Mouse (Mus musculus) kidney, postnatal 10 days (tissue): ENCODE results near the gene Synj1.

Experiments used
- DNase-seq: peaks from one replicate; pipeline ENCODE4 v3.0.0; 2021; ENCODE audit warnings: mixed read lengths

The Synj1 gene

DNA sequence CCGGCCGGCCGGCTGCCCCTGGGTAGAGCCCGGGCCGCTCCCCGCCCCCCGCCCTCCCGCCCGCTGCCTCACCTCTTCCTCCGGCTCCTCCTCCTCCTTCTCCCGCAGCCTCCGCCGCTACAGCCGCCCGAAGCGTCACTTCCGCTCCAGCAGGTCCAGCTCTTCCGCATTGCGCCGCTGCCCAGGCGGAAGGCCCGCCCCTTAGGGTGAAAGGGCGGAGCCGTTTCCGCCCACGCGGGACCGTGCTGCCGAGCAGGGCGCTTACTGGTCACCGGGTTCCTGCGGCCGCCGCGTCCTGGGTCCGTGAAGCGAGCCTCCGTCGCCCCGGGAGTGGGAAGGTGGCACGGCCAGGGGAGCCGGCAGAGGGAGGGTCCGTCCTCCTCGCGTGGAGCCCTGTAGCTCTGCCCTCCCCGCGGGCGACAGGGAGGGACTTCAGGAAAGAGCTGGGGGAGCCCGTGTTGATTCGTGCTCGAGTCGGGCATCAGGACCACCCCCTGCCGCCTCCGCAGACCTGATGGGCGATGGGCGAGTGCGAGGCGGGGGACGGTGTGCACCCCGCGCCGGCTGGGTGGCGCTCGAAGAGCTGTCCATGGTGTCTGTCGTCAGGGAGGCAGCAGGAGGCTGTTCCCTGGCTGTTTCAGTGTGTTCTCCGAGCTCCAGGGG, at the start of gene Synj1:
Gene Synj1, minus strand, starts transcription at position 288 of the 663 bp plus-strand sequence.
- peak; percentile 95 for DNase-seq

DNA sequence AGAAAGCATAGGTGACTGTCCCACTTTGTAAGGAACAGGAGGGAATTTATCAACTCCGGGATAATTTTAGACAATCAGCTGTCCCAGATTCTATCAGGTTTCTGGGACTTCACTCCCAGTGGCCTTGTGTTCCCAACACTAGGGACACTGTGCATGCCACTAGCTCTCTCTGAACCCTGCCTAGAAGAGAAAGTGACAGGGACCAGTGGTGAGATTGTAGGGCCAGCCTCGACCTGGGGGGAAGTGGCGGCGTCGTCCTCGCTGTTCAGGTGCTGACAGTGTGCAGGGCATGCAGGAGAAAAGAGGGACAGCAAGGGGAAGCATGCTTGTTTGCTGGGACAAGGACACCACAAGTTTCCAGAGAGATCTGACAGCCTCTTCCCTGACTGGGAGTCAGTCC, 46.6 kb upstream of the Synj1 start:
- no peak for DNase-seq

DNA sequence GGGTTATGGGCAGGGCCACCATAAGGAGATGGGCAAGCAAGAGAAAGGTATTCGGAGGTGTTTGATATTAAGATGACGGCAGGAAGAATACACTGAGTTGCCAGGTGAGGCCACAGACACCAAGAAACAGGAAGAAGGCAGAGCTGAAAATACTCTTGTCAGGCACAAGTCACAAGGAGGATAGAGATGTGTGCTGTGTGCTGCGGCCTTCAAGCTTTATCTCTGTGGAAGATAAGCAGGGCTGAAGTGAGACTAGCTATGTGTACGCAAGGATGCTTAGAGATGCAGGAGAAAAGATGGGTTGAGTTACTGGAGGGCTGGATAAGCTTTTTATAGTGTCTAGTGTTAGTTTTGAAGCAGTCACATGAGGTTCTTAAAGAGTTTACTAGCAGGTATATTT, 46.2 kb upstream of the Synj1 start:
- DNase-seq: no peak

DNA sequence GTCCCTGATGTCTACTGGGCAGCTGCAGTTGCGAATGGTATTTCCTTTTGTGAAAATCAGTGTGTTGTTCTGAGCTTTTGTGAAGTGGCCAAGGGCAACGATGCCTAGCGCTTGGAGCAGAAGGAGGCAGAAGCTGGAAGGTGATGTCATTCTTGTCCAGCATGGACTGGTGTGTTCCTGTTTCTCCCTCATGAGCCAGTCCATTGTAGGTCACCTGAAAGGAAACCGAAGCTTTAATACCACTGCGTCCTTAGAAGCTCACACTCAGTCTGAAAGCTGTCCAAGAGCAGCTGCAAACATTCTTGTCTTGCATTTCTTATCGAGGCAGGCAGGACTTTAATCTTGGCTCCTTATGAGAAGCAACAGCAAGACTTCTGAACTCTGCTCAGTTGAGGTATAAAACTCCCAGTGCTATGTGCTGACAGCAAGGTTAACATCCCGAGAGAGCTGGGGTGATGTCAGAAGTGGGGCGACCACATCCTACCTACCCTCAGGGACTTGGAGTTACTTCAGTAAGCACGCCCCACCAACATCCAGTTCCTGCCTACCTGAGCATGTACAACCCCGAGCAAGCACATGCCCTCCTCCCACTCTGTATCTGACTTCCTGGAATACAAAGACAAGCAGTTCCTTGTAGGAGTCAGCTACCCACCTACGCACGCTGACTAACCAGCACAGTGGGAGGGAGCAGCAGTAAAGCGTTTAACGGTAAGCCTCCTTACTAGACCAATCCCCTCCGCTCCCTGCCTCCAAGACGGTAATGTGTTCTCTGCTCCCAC, 45.1 kb upstream of the Synj1 start:
- DNase-seq: peak; percentile 40

DNA sequence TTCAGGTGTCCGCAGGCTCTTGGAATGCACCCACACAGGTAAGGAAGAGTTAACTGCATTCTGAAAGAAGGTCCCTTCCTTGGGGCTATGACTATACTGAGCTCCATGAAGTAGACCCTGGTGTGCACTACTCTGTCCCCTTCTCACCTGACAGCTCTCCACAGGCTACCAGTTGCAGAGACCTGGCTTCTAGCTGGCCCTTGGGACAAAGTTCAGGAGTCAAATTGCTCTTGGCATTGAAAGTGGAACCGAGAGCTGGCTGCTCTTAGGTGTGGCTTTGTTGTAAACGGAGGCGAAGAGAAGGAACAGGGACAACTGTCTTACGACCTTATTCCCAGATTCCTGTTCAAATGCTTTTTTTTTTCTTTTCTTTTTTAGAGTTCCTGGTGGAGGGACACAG, 44.0 kb upstream of the Synj1 start:
- DNase-seq: no peak

DNA sequence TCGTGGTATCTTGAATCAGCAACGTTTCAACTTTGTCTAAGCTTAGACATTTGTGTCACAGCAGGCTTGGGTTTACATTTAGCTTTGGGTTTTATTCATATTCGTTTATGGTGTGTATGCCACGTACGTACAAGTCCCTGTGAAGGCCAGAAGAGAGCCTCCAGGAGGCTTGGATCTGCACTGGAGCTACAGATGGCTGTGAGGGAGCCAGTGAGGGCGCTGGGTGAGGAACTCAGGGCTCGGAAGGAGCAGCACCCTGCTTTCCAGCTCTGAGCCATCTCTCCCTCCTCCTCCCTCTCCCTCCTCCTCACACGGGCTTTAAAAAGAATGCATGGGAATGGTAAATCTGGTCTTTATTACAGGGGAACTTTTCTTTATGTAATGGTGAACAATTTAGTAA, 42.5 kb upstream of the Synj1 start:
- DNase-seq: no peak

DNA sequence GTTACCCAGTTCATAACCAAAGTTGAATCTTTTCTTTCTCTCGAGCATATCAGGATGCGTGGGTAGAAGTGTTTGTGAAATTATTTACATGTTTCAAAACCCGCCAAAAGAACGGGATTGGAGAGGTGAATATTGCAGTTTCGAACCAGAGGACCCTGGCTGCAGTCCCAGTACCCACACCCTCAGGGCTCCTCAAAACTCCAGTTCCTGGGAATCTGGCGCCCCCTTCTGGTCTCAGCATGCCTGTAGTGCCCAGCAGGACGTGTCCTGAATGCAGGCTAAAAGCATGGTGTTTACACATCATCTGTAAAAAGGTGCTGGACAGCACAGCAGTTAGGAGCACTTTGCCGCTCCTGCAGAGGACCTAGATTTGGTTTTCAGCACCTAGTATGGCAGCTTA, 34.4 kb upstream of the Synj1 start:
- DNase-seq: peak; percentile 63

DNA sequence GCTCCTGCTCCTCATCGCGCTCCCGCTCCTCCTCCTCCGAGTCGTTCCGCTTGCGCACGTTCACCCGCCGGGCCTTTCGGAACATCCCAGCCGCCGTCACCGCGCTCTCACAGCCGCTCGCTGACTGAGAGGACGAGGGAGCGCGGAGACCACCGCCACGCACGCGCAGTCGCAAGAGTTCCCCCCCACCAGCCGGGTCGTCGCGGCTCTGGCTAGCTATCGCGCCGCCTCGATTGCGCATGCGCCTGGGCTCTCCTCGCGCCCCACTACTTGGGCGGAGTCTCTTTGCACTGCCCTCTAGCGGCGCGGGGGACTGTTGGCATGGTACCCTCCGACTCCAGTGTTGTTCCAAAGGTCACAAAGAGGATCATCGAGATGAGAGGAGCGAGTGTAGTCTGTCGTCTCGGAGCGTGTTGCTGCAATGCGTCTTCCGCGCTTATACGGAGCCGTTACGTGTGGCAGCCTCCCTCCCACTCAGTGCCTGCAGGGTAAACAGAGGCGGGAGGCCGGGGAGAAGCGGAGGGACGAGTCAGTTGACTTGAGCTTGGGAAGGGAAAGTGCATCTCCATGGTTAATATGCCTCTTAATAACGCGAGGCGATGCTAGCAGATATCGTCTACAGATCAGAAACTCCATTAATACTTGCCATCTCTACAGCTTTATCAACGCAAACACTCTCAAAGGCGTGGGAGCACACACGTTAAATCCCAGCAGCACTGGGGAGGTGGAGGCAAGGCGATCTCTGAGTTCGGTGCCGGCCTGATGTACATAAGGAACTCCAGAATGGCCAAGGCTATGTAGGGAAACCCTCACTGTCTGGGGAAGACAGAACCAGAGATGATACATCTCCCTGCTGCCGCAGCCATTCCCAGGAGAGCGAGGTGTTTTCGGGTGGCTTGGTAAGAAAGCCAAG, 33.4 kb upstream of the Synj1 start, which contains the start of gene Paxbp1:
Gene Paxbp1, minus strand, starts transcription at position 274 of the 913 bp plus-strand sequence.
- peak; percentile 99 for DNase-seq

DNA sequence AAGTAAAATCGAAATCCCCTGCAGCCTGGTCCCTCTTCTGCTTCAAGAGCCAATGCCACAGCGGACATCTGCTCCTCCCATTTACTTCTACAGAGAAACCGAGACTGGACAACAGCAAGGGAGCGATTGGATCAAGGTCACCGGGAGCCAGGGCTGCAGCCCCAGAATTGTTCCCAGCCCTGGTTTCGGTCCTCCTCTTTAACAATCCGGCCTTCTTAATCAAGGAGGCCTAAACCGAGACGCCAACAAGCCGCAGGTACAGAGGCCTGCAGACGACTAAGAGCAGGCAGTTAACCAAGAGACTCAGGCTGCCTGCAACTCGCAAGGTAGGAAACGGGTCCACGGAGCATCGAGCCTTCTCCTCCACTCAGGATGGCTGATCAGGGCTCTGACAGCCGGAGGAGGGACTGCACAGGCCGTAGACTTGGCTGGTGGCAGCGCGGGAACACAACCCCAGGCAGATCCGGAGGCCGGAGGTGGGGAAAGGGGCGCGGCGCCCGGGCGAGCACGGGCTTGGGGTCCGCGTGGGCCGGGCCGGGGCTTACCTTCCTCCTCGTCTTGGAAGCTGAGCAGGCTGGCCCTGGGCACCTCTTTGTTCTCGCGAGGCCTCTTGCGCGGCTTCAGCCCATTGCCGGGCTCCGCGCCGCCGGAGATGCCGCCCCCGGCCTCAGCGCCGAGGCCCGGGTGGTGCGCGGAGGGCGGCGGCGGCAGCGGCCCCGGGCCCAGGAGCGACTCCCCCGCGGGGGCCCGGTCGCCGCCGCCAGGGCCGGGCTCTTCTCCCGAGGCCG, 32.5 kb upstream of the Synj1 start:
- DNase-seq: peak; percentile 77

DNA sequence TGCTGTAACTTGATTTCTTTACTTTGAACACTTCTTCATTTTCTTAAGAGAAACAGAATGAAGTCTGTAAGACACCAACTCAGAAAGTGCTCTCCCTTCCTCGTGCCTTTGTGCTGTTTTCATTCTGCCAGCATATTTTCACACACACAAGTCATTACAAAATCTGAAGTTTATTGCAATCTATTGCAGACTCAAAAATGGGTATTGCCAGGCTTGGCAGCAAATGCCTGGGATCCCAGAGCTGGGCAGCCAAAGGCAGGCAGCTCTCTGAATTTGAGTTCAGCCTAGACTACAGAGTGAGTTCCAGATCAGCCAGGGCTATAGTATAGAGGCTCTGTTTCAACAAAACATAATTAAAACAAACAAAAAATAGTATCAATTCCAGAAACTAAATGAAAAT, 31.5 kb upstream of the Synj1 start:
- DNase-seq: no peak

DNA sequence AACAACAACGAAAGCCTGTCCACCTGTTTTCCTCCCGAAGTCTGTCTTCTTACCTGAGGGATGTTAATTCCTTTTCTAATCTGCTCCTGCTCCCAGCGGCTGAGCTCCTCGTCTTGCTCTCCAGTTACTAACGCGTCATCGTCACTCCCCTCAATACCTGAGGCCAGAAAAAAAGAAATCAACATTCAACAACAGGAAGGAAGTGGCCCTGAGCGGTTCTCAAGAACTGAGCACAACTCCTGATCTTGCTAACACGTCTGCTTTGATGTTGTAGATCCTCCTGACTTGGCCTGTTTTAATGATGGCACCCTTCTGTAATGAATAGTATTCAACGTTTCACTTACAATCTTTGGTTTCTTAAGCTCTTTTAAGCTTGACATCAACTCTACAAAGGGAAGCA, 24.8 kb upstream of the Synj1 start:
- DNase-seq: no peak

DNA sequence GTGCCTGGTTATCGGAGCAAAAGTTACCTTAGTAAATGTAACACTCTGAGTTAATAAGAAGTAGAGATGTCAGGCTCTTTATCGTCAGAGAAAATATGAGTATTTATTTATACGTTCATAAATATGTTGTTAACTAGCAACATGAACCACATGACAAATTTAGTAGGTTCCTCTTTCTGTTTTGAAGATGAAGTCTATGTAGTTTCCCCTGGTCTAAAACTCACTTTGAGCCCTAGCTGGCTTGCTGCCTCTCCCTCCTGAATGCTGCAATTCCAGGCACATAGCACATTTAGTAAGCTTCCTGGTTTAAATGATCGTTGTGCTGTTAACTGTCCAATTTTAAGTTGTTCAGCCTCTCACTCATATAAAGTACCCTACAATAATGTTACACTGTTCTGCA, 19.6 kb upstream of the Synj1 start:
- no peak for DNase-seq

DNA sequence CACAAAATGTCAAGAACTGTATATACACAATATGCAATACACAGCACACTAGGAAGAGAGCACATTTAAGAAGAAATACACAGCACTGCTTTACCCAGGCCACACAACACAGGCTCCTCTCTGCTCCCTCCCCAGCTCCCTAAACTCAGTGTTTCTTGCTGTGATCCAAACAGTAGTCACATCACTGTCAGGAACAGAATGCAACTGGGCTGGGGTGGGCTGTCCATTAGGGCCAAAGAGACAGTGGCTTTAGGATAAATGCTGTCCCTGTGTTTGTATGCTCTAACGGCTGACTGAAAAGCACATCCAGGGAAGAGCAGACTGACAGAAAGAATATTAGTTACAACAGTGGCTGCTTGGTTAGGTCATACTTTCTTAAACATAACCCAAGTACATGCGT, 18.8 kb upstream of the Synj1 start:
- DNase-seq: no peak

DNA sequence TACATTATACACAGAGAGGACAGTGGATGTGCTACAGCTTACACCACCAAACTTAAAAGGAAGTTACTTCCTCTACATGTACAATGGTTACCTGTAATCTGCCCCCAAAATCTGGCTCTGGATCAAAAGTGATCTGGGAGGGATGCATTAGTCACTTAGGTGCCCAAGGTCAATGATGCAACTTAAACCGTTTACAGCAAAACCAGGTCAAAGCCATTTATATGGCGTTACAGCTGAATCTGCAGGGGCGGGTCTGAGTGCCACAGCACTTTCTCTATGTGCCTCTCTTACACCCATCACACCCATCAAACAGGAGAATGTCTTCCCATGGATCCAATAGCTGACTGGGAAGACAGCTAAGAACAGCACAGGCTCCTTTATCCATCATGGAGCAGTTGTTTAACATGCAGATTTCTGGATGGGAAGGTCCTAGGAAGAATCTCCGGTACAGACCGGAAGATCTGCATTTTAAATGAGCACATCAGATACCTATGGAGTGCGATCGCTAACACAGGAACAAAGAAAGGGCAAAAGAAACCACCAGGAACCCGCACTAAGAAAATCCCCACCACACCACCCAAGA, 18.1 kb upstream of the Synj1 start:
- no peak for DNase-seq

DNA sequence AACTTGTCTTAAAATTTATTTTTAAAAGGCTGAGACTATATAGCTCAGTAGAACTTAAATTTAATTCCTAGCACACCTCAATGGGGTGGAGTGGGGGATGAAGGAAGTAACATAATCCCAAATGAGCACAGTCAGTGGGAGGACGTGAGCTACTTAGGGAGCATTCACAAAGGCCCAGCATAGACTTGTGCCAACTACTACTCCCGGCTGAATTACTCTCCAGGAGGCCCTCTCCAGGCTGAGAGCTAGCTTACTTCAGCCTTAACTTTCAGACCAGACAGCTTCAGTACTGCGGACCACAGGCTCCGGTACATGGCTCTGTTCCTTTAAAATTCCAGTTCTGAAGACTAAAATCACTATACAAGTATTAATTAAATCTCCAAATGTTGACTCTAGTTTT, 15.2 kb upstream of the Synj1 start:
- no peak for DNase-seq

DNA sequence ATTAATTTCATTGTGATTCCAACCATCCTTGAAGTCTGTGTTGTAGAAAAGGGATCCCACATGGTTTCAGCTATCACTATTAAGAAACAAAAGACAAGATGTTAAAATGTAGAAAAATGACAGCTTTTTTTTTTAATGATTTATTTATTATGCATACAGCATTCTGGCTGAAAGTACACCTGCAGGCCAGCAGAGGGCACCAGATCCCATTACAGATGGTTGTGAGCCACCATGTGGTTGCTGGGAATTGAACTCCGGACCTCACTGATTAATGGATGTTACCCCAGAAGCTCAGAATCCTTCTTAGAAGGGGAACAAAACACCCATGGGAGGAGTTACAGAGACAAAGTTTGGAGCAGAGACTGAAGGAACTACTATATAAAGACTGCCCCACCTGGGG, 12.3 kb upstream of the Synj1 start:
- peak; percentile 30 for DNase-seq

DNA sequence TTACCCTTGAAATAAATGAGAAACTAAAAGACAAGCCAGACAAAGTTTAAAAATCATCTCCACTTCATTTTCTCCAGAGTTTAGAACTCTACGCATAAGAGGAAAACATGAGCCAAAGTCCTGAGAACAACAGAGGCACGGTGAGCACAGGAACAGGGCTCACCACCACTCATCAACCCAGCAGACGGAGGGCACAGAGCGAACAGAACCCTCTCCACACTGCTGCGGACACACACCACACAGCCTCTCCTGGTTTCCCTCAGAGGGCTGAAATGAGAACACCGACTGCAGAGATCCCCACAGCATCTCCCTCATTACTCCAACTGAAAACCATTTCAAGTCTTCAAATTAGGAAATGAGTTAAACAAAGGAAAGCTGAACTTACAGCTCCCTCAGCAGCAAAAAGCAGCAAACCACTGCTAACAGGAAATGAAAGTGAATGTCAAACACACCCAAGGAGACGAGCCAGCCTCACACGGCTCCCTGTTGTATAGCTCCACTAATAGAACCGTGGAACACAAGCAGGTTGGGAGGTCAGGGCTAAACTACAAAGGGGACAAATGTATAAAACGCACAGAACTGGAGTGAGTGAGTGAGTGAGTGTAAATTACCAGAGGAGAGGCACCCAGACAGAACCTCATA, 9.9 kb upstream of the Synj1 start:
- DNase-seq: no peak

DNA sequence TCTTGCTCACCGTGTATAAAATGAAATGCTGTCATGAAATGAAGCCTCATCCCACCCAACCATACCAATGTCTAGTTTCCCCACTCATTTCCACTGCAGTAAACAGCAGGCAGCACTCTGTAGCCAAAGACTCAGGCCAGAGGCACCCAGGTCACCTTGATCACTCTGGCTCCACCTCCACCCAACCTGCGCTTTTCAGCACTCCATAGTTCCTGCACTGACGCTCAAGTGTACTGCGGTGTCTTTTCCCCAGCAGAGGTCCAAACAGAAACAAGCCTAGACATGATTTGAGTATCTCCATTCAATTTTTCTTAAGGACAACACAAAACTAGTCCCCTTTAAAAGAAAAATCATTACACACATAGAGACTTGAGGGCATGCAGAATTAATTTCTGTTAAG, 8.4 kb upstream of the Synj1 start:
- no peak for DNase-seq

DNA sequence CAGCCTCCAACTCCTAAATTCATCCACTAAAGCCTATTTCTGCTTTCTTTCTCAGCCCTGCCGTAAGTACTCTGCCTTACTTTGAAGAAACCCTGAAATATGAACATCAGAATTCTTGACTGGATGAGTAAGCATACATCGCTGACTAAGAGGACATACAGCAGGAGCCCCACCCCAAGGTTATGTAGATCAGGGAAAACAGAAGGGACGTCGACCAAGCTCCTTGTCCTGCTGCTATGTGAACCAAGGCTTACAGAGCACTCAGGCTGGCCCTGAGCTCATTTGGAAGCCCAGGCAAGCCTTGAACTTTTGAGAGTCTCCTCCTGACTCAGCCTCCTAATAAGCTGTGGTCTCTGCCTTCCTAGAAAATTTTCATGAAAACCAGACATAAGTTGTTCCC, 4.7 kb upstream of the Synj1 start:
- no peak for DNase-seq

DNA sequence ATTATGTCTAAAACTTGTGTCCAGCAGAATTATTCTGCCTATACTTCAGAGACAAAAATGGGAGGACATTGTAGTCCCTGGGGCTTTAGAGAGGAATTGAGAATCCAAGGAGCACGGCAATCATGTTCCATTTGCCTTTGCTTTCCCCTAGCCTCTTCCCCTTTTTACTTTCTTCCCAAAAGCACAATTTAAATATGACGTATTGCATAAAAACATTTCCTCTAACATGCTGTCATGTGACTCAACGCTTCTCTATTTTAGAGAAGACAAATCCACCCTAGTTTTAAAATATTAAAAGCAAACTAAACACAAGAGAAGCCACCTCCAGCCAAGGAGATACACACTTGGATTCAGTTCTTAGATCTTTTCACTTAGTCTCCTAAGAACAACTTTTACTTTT, 739 bp upstream of the Synj1 start:
- DNase-seq: no peak

DNA sequence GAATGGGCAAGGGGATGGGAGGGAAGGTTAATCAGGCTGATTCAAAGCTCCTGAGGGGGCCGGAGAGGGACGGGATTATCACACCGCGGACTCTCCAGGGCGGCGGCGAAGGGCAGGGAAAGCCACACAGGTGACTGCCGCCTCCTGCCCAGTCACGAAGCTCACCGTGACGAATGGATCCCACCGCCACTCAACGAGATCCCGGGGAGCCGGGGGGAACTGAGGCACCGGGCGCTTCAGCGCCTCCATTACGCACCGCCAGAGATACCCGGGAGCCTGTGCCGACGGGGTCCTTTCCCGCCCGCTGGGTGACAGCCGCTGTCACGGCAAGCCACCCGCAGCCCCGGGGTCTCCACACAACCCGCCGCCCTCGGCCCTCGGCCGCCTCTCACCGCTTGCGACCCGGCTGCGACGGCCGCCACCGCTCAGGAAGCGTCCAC, 507 bp downstream of the Synj1 start:
- DNase-seq: no peak
